In the genomic region with DNA sequence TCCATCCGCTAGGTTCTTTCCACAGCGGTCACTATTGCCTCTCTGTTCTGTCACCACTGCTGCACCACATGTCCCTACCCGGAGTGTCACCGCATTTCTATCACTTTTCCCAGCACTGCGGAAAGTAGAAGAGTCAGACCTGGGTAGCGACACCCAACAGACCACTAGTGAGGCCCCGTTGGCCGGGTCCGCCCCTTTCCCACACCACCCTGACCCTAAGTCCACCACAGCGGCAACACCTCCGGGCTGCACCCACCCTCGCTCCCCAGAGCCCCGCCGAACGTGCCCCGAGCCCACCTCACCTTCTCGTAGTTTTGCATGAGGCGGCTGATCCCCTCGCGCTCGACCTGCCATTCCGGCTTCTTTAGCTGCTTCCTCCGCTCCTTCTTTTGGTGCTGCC, we compare ENCODE assay signal across 8 mouse cellular contexts. TPM values are rescaled to one million over a fixed set of nuclear protein-coding genes. Genes with fewer than 3 reads are reported as not detected.
DNase-seq lines count a peak whose midpoint lies in the region; ATAC-seq and TF ChIP-seq lines count a peak whose summit lies in the region.

No protein-coding gene starts in this region.

- TF ChIP-seq CTCF in embryonic fibroblast, embryonic 13.5 days (IDR thresholded peaks at IDR 0.05; ENCODE audit: borderline replicate concordance, insufficient read depth, low read length): no peak

- no peaks in the 10 kb centered on the region for H3K36me3 ChIP-seq in heart, embryonic 11.5 days (ENCODE audit: control insufficient read depth, insufficient read depth, low read length)
- no peaks in the 10 kb centered on the region for H3K36me3 ChIP-seq in limb, embryonic 11.5 days (ENCODE audit: control insufficient read depth, insufficient read depth, low read length)

- DNase-seq in heart, adult 8-10 months (ENCODE audit: low spot score): no peak
- DNase-seq in limb, embryonic 11.5 days (ENCODE audit: low spot score): no peak
- DNase-seq in naive thymus-derived CD4-positive, alpha-beta T cell, adult 2 months (ENCODE audit: low read depth): peak; percentile 53
- no peak for DNase-seq in B cell, adult 2 months
- DNase-seq in frontal cortex, postnatal 10 days (ENCODE audit: low spot score in 2 of 2): no peak

- H3K4me2 ChIP-seq in heart, embryonic 11.5 days: peak overlapping the region; percentile 97
- H3K4me2 ChIP-seq in limb, embryonic 11.5 days (ENCODE audit: low read depth, severe bottlenecking): peak overlapping the region; percentile 88

- peak overlapping the region; percentile 57 for H3K4me3 ChIP-seq in heart, embryonic 11.5 days (ENCODE audit: low read depth, low read length)
- H3K4me3 ChIP-seq in embryonic fibroblast, embryonic 13.5 days (ENCODE audit: insufficient read depth, low read length): peak overlapping the region; percentile 74
- peak overlapping the region; percentile 79 for H3K4me3 ChIP-seq in limb, embryonic 11.5 days (ENCODE audit: low read depth, low read length)

- under 1% methylated on average over 23 of the region's 23 CpGs for WGBS in heart, embryonic 11.5 days (ENCODE audit: insufficient replicate concordance)
- WGBS in limb, embryonic 11.5 days: 2% methylated on average over 23 of the region's 23 CpGs

- H3K9ac ChIP-seq in heart, embryonic 11.5 days (ENCODE audit: low read depth, low read length): peak overlapping the region; percentile 56
- H3K9ac ChIP-seq in limb, embryonic 11.5 days (ENCODE audit: low read length): peak overlapping the region; percentile 63

- H3K27ac ChIP-seq in heart, embryonic 11.5 days (ENCODE audit: low read depth, low read length): no peak overlapping the region
- no peak overlapping the region for H3K27ac ChIP-seq in embryonic fibroblast, embryonic 13.5 days (ENCODE audit: insufficient read depth, low read length)
- H3K27ac ChIP-seq in limb, embryonic 11.5 days (replicated peaks; ENCODE audit: low read depth, low read length): no peak overlapping the region

- no peak for TF ChIP-seq POLR2A in embryonic fibroblast, embryonic 13.5 days (IDR thresholded peaks at IDR 0.05; ENCODE audit: low read depth, low read length)

- H3K27me3 ChIP-seq in heart, embryonic 11.5 days (ENCODE audit: control insufficient read depth, insufficient read depth, low read length): no peaks in the 10 kb centered on the region
- H3K27me3 ChIP-seq in limb, embryonic 11.5 days (ENCODE audit: control insufficient read depth, insufficient read depth, low read length): no peaks in the 10 kb centered on the region

- ATAC-seq in heart, embryonic 11.5 days (replicated peaks; ENCODE audit: insufficient number of reproducible peaks, low FRiP score, low TSS enrichment): peak; percentile 24; the same call in 1 of the 2 replicates
- peak; percentile 19 for ATAC-seq in CD4-positive, CD25-positive, alpha-beta regulatory T cell, adult 4 months
- ATAC-seq in limb, embryonic 11.5 days (ENCODE audit: insufficient number of reproducible peaks, low FRiP score, low TSS enrichment, low read depth): peak; percentile 20

- H3K4me1 ChIP-seq in heart, embryonic 11.5 days (ENCODE audit: control insufficient read depth, insufficient read depth, low read length): peaks cover 4% of the 10 kb centered on the region
- H3K4me1 ChIP-seq in embryonic fibroblast, embryonic 13.5 days (ENCODE audit: control insufficient read depth, insufficient read depth, low read length): no peaks in the 10 kb centered on the region; the same call in 1 of the 2 replicates
- 0 out of 2 replicates have a peak, but pooled peaks cover 3% of the 10 kb centered on the region for H3K4me1 ChIP-seq in limb, embryonic 11.5 days (ENCODE audit: control insufficient read depth, insufficient read depth, low read length)

- H3K9me3 ChIP-seq in heart, embryonic 11.5 days (replicated peaks; ENCODE audit: control insufficient read depth, low read length): no peaks in the 10 kb centered on the region
- no peaks in the 10 kb centered on the region for H3K9me3 ChIP-seq in limb, embryonic 11.5 days (ENCODE audit: control insufficient read depth, low read length)

RNA-seq across cellular contexts. Expression of a gene that starts 0.3 kb away (rescaled TPM):
- 19.5 and 22.1 TPM in 2 replicates for polyA plus RNA-seq in heart, embryonic 11.5 days (2014; fragmentation: Nextera tagmentation; extraction: Ambion mirVana)
- total RNA-seq in heart, adult 8-10 months (2022): 10 to 100 TPM in 1 of 4 experiments, 1 to 10 TPM in 3; 9.5 to 10.5 (median 9.7) TPM
- 10 to 100 TPM; 50.5 to 59.5 TPM for polyA plus RNA-seq in CD4-positive, CD25-positive, alpha-beta regulatory T cell, adult 4 months (2017; shearing (Covaris generic))
- 21.1 and 22.9 TPM in 2 replicates for polyA plus RNA-seq in embryonic fibroblast, embryonic 13.5 days (2011; ENCODE audit: insufficient read length, low read depth, missing spikeins)
- 34.0 and 36.6 TPM in 2 replicates for polyA plus RNA-seq in limb, embryonic 11.5 days (2014; fragmentation: Nextera tagmentation; extraction: Ambion mirVana)

RNA-seq across cellular contexts. Expression of a gene that starts 54.0 kb away (rescaled TPM):
- polyA plus RNA-seq in heart, embryonic 11.5 days (2014; fragmentation: Nextera tagmentation; extraction: Ambion mirVana): 0.31 and 0.46 TPM in 2 replicates
- under 1 TPM; 0.13 to 0.56 (median 0.24) TPM for total RNA-seq in heart, adult 8-10 months (2022)
- polyA plus RNA-seq in CD4-positive, CD25-positive, alpha-beta regulatory T cell, adult 4 months (2017; shearing (Covaris generic)): 1 to 10 TPM; 1.5 TPM
- polyA plus RNA-seq in embryonic fibroblast, embryonic 13.5 days (2011; ENCODE audit: insufficient read length, low read depth, missing spikeins): not detected in 2 replicates
- 1.1 and 1.2 TPM in 2 replicates for polyA plus RNA-seq in limb, embryonic 11.5 days (2014; fragmentation: Nextera tagmentation; extraction: Ambion mirVana)
